Mouse (Mus musculus) stomach, embryonic 15.5 days (tissue): ENCODE measurements around the gene Gsta3. TPM values are rescaled to one million over a fixed set of nuclear protein-coding genes. Genes with fewer than 3 reads are reported as not detected.

Source experiments
- ATAC-seq: fragments of 200-750 bp; cut with Nextera tagmentation; 2 replicates; pipeline ENCODE4 v1.8.0; 2017; ENCODE audit warnings: low read depth, moderate number of reproducible peaks, moderate TSS enrichment; ENCODE audit not compliant: insufficient read depth, low FRiP score
- H3K27ac ChIP-seq: fragments of 300-500 bp; sonication (generic); 2 replicates; pipeline ENCODE4 v1.5.1; 2015; ENCODE audit warnings: mild to moderate bottlenecking, inconsistent platforms
- H3K27me3 ChIP-seq: fragments of 300-500 bp; sonication (generic); replicated peaks from 2 replicates; pipeline ENCODE4 v1.6.1; 2015; ENCODE audit warnings: inconsistent platforms
- H3K36me3 ChIP-seq: fragments of 300-500 bp; sonication (generic); 2 replicates; pipeline ENCODE4 v1.6.1; 2015; ENCODE audit warnings: inconsistent platforms
- H3K4me1 ChIP-seq: fragments of 300-500 bp; sonication (generic); 2 replicates; pipeline ENCODE4 v1.6.1; 2015; ENCODE audit warnings: inconsistent platforms
- H3K4me2 ChIP-seq: fragments of 300-500 bp; sonication (generic); 2 replicates; pipeline ENCODE4 v1.6.1; 2015; ENCODE audit warnings: mild to moderate bottlenecking, inconsistent platforms
- H3K4me3 ChIP-seq: fragments of 300-500 bp; sonication (generic); replicated peaks from 2 replicates; pipeline ENCODE4 v1.5.1; 2015; ENCODE audit warnings: inconsistent platforms
- H3K9ac ChIP-seq: fragments of 300-500 bp; sonication (generic); 2 replicates; pipeline ENCODE4 v1.6.1; 2015; ENCODE audit warnings: inconsistent platforms
- H3K9me3 ChIP-seq: fragments of 300-500 bp; sonication (generic); 2 replicates; pipeline ENCODE4 v1.6.1; 2016; ENCODE audit warnings: inconsistent platforms
- WGBS: fragments of 180-500 bp; shearing (Covaris S2); methylation state at CpG from one replicate; pipeline ENCODE4 v1.1.7; 2015; 5-methylcytosine and 5-hydroxymethylcytosine counted together
- polyA plus RNA-seq: library from polyadenylated mRNA; unstranded; fragments of >200 nt; fragmentation: Nextera tagmentation; extraction: Ambion mirVana; gene quantifications from 2 replicates; pipeline ENCODE4 v1.2.1, GENCODE M21; 2015

The Gsta3 gene
- polyA plus RNA-seq, 1 experiment from 2014 or later: 18.5 TPM

DNA sequence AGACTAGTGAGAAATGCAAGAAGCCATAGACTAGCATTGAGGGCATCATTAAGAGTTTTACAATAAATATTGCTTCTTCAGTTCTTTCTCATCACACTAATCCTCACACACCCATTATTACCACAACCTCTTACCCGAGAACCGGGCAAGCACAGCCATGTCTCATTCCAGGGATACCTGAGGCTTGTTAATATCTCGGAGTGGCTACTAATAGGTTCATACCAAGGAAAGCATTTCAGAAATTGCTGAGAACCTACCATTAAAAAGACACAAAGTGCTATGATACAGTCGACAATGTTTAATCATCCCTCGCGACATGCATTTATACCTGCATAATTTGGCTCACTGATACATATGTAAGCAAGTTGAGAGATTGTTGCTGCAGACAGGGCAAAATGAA lies 5.0 kb upstream of the Gsta3 start:
- no peak overlapping the region for H3K27ac ChIP-seq
- H3K4me3 ChIP-seq: no peak overlapping the region
- WGBS: 85% methylated on average over 6 of the region's 6 CpGs
- no peaks in the 10 kb centered on the region for H3K36me3 ChIP-seq
- no peak overlapping the region for H3K9ac ChIP-seq
- no peaks in the 10 kb centered on the region for H3K9me3 ChIP-seq
- no peak overlapping the region for H3K4me2 ChIP-seq
- ATAC-seq: no peak
- H3K4me1 ChIP-seq: no peaks in the 10 kb centered on the region; the same call in 1 of the 2 replicates
- no peaks in the 10 kb centered on the region for H3K27me3 ChIP-seq

DNA sequence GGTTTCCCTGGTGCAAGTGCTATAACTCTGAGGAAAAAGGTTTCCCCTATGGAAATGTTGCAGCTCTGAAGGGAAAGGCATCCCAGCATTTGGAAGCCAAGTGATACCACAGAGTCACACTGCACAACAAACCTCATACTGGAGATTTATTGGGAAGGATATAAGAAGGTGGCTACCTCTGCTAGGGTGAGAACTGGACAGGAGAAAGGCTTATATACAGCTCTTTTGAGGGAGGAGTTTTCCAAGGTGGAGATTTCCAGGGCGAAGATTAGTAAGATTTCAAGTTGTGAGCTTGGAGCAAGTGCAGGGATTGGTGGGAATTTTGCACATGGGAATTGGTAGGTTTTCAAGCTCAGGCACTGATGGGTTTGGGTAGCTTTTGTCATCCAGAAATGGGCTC lies 707 bp downstream of the Gsta3 start:
- Histone ChIP-seq H3K27ac (no peak overlapping the region), H3K27me3 (no peaks in the 10 kb centered on the region), H3K4me2 (peak overlapping the region; percentile 13; the same call in 1 of the 2 replicates), H3K36me3 (no peaks in the 10 kb centered on the region), H3K9me3 (no peaks in the 10 kb centered on the region), H3K4me3 (no peak overlapping the region), H3K9ac (no peak overlapping the region), H3K4me1 (no peaks in the 10 kb centered on the region; the same call in 1 of the 2 replicates)
- 68% methylated on average over 1 of the region's 1 CpGs for WGBS
- ATAC-seq: no peak

DNA sequence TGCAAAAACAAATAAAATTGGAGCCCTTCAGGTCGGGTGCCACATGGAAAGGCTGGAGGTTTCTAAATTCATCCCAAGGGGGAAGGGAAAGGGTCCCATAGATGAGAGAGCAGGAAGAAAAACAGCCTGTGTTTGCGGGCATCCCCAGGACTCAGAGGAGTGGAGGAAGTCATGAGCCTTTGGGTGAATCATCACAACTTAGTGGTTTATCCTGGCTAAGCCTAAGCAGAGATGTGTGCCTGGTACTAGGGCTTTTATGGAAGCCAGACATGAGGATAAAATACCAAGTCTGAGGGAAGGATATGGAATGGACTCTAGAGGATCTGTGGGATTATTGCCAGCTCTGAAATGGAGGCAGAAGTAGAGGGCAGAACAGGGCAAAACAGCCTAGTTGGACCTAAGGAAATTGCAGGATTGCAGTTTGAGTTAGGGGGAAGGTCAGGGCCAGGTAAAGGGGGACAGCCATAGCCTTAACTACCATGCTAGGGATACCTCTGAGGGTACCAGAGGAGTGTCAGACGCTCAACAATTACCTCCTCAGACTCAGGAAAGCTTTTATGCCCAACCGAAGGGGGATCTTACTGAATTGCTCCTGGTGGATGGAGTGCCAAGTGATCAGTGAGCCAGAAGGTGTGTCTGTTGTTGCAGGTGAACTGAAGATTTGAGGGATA lies 4.0 kb downstream of the Gsta3 start:
- H3K9ac ChIP-seq: no peak overlapping the region
- H3K27me3 ChIP-seq: no peaks in the 10 kb centered on the region
- no peaks in the 10 kb centered on the region for H3K36me3 ChIP-seq
- no peak overlapping the region for H3K4me2 ChIP-seq
- ATAC-seq: no peak
- H3K4me3 ChIP-seq: no peak overlapping the region
- H3K9me3 ChIP-seq: no peaks in the 10 kb centered on the region
- WGBS: 62% methylated on average over 4 of the region's 4 CpGs
- H3K4me1 ChIP-seq: no peaks in the 10 kb centered on the region; the same call in 1 of the 2 replicates
- no peak overlapping the region for H3K27ac ChIP-seq

DNA sequence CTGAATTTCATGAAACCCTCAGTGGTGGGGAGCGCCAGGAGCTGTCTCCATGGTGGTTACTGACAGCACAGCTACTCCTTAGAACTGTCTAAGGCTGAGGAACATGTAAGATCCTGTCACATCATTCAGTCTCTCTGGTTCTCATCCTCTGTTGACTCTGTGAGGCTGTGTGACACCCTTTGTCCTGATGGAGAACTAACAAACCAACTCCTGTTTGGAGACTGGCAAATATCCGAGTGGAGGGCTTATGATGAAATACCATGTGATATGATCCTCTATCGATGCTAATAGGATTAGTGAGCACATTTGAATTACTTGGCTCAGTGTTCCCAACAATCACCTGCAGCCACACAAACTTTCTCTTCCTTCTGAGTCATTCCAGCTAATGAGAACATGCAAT lies 5.7 kb downstream of the Gsta3 start:
- Histone ChIP-seq H3K36me3 (no peaks in the 10 kb centered on the region), H3K4me3 (no peak overlapping the region), H3K4me2 (no peak overlapping the region), H3K27me3 (no peaks in the 10 kb centered on the region), H3K4me1 (no peaks in the 10 kb centered on the region), H3K9ac (no peak overlapping the region), H3K27ac (no peak overlapping the region), H3K9me3 (no peaks in the 10 kb centered on the region)
- 68% methylated on average over 3 of the region's 3 CpGs for WGBS
- ATAC-seq: no peak

DNA sequence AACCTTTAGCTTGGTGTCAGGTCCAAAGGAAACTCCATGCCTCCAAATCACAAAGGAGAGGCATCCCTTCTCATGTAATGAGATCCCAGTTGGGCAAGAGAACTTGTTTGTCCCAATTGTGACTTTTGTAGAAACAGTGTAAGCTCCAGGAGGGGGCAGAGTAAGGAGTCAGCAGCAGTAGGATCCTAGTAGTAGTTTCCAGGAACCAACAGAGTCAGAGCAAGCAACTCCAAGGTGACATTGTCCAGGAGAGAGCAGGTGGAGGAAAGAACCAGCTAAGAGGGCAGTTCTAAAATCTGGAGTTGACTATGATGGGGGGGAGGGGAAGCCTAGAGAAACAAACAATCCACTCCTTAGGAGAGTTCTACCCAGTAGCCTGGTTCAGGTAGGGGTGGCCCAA lies 7.5 kb downstream of the Gsta3 start:
- Histone ChIP-seq H3K27me3 (no peaks in the 10 kb centered on the region), H3K4me2 (no peak overlapping the region), H3K9ac (no peak overlapping the region), H3K9me3 (no peaks in the 10 kb centered on the region), H3K4me1 (no peaks in the 10 kb centered on the region), H3K36me3 (no peaks in the 10 kb centered on the region), H3K4me3 (no peak overlapping the region), H3K27ac (no peak overlapping the region)
- no peak for ATAC-seq

DNA sequence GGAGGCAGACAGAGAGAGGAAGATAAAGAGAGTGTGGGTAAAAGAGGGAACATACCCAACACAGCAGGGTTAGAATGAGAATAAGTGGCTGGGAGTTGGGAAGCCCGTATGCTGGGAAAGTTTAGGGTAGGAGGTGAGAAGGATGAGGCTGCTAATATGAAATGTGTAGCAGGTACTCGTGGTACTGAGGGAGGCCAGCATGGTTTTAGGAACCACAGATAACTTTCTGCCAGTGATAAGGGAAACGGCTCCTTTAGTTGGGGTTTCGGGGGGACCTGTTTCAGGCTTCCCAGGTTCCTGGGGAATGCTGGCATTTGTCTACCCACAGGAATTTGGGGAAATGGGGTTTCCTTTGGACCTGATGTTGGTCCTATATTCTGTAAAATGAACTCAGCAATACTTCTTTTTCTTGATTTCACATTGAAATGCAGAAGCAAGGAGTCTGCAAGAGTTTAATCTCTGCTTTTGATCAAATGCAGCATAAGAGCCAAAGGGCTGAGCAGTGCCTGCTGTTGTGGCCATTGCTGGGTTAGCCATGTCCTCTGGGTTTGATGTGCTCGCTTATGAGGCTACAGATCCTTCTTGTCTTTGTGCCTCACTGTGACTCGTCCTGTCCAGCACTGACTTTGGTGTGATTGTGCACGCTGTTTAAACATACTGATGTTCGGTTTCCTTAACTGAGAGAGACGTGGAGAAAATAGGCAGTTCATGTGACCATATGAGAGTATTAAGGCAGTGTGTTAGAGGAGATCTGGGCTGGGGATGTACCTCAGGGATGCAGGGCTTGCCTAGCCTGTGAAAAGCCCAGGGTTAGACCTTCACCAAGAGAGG lies 8.4 kb downstream of the Gsta3 start:
- 81% methylated on average over 9 of the region's 9 CpGs for WGBS
- Histone ChIP-seq H3K4me1 (no peaks in the 10 kb centered on the region), H3K4me3 (no peak overlapping the region), H3K36me3 (no peaks in the 10 kb centered on the region), H3K9me3 (no peaks in the 10 kb centered on the region), H3K4me2 (no peak overlapping the region), H3K27me3 (no peaks in the 10 kb centered on the region), H3K27ac (no peak overlapping the region), H3K9ac (no peak overlapping the region)
- ATAC-seq: no peak

DNA sequence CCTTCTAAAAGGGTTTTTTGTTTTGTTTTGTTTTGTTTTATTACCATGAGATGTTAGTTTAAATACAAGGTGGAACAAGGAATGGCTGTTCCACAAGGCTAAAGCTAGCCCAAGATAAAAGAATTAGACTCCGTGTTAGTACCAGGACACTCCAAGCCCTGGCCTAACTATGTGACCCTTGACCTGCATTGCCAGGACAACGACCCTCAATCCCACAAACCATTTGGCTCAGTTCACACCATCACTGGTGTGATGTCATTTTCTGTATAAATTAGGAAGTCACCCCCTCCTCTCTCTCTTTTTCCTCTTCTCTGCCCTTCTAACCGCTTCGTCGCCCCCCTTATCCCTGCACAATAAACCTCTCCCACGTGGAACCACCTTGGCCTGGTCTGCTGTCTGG lies 11.3 kb downstream of the Gsta3 start:
- ATAC-seq: no peak
- Histone ChIP-seq H3K4me2 (no peak overlapping the region), H3K9ac (no peak overlapping the region), H3K36me3 (no peaks in the 10 kb centered on the region), H3K27me3 (no peaks in the 10 kb centered on the region), H3K27ac (no peak overlapping the region), H3K4me1 (no peaks in the 10 kb centered on the region), H3K9me3 (no peaks in the 10 kb centered on the region), H3K4me3 (no peak overlapping the region)
- 72% methylated on average over 6 of the region's 6 CpGs for WGBS

DNA sequence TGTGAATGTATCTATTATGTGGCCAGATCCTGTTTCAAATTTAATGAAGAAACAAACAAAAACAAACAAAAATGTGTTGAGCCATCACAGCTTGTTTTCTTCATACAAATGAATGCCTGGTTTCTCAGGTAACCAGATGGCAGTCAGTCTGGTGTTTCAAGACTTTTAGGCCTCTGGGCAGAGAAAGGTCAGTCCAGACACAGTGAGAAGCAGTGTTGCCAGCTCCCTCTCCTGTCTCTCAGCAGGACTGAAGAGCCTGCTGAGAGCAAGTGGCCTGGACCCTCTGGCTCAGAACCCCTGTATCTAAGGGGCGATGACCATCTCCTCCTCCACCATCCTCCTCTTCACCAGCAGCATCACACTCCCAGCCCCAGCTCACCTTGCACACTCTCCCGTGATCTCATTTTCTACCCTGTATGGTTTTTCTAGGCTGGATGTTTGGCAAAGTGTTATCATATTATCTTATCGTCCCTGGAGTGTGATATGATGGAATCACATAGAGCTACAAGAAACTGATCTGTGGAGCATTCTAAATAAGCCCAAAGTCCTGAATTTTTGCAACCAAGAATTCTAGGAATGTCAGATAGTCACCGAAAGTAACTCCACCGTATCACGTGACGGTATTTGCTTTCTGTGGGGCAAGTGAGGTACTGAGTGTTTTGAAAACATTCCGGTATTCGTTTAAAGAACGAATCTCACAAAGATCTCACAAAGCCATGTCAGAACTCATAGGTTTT lies 12.3 kb downstream of the Gsta3 start:
- Histone ChIP-seq H3K9me3 (no peaks in the 10 kb centered on the region), H3K9ac (no peak overlapping the region), H3K36me3 (no peaks in the 10 kb centered on the region), H3K27me3 (no peaks in the 10 kb centered on the region), H3K4me3 (no peak overlapping the region), H3K4me2 (no peak overlapping the region), H3K4me1 (no peaks in the 10 kb centered on the region), H3K27ac (no peak overlapping the region)
- WGBS: 68% methylated on average over 10 of the region's 10 CpGs
- ATAC-seq: no peak

DNA sequence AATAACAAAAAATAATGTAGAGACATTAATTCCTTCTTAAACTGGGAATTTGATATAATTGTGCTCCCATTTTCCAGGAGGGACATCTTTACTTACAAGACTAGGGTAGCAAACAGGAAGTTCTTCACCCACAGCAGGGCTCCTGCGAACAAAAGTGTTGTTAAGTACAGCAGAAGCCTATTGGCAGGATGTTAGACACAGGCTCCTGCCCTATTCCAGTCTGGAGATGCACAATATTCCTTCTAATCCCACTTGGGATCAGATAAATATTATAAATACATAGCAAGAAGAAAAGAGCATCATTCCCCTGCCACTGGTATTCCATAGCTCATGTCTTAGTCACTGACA lies 12.9 kb downstream of the Gsta3 start:
- H3K27me3 ChIP-seq: no peaks in the 10 kb centered on the region
- H3K4me2 ChIP-seq: no peak overlapping the region
- H3K4me3 ChIP-seq: no peak overlapping the region
- 83% methylated on average over 1 of the region's 1 CpGs for WGBS
- no peak overlapping the region for H3K9ac ChIP-seq
- no peak overlapping the region for H3K27ac ChIP-seq
- no peaks in the 10 kb centered on the region for H3K9me3 ChIP-seq
- H3K36me3 ChIP-seq: no peaks in the 10 kb centered on the region
- no peaks in the 10 kb centered on the region for H3K4me1 ChIP-seq
- no peak for ATAC-seq

DNA sequence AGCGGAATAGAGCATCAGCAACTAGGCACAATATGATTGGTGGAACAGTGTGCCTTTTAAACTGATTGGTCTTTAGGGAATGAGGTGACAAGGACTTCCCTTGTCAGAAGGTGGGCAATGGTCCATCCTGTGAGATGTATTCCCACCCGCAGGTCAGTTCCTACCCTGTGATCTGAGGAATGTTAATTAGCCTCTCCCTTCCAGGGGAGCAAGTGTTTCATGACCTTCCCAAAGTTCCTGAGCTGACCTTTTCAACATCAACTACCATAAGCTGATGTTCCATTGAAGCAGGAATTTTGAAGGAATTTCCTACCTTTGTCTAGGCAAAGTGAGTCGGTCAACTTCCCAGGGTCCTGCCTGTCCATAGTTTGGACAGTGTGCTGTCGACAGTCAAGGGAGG lies 13.5 kb downstream of the Gsta3 start:
- no peaks in the 10 kb centered on the region for H3K4me1 ChIP-seq
- no peaks in the 10 kb centered on the region for H3K36me3 ChIP-seq
- no peak for ATAC-seq
- H3K4me2 ChIP-seq: no peak overlapping the region
- no peak overlapping the region for H3K9ac ChIP-seq
- H3K27me3 ChIP-seq: no peaks in the 10 kb centered on the region
- no peak overlapping the region for H3K27ac ChIP-seq
- H3K9me3 ChIP-seq: no peaks in the 10 kb centered on the region
- 71% methylated on average over 4 of the region's 4 CpGs for WGBS
- H3K4me3 ChIP-seq: no peak overlapping the region

DNA sequence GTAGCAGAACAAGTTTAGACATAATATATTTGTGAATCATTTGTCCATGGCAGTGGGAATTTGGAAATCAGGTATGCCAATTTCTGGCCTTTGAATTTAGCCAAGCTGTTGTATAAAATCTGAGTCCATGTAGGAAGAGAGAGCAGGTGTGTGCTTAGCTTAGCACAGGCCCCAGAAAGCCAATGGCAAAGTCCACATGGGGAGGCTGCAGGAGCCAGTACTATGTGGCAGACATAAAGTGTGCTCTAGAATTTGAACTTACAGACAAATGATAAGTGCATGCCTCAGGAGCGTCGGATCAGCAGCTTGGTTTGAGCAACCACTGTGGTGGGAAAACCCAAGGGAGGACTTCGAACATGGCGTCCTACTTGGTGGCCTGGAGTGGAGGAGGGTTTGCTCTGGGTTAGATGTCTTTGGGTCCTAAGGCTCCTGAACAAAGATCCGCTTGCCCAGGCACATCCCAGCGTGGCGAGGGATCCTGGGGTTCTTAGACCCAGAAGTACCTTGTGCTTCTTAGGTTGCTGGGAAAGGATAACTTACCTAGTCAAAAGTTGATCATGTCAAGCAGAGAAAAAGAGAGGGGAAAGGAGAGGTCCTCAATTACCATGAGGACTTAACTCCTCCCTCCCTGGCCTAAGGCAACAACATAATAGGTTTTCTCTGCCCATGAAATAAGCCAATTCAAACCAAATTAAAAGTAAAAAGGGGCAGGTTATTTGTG lies 15.4 kb downstream of the Gsta3 start:
- no peak overlapping the region for H3K9ac ChIP-seq
- 90% methylated on average over 7 of the region's 7 CpGs for WGBS
- no peak for ATAC-seq
- H3K4me1 ChIP-seq: no peaks in the 10 kb centered on the region
- no peak overlapping the region for H3K4me3 ChIP-seq
- no peaks in the 10 kb centered on the region for H3K9me3 ChIP-seq
- no peak overlapping the region for H3K4me2 ChIP-seq
- H3K27ac ChIP-seq: no peak overlapping the region
- no peaks in the 10 kb centered on the region for H3K27me3 ChIP-seq
- H3K36me3 ChIP-seq: no peaks in the 10 kb centered on the region

DNA sequence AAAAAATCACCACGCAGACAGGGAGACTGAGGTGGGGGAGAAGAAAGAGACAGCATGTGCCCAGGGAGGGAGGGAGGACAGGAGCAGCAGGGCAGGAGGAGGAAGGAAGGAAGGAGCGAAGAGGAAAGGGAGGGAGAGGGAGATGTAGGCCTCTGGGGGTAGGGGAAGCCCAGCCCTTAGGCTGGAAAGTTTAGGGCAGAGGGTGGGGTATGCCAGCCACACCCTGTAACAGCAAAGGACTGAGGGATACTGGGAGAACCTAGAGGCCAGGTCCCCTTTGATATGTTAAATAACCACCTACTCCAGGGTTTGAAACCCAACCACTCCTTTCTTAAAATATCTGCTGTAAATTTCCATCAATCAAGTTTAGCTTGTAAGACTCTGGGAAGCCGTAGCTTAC lies 16.0 kb downstream of the Gsta3 start:
- 53% methylated on average over 3 of the region's 3 CpGs for WGBS
- H3K9me3 ChIP-seq: no peaks in the 10 kb centered on the region
- H3K27ac ChIP-seq: no peak overlapping the region
- no peak overlapping the region for H3K9ac ChIP-seq
- no peaks in the 10 kb centered on the region for H3K27me3 ChIP-seq
- H3K36me3 ChIP-seq: no peaks in the 10 kb centered on the region
- no peaks in the 10 kb centered on the region for H3K4me1 ChIP-seq
- no peak overlapping the region for H3K4me3 ChIP-seq
- H3K4me2 ChIP-seq: no peak overlapping the region
- no peak for ATAC-seq
